Mouse (Mus musculus) thymus, adult 2 months (tissue): ENCODE data around the gene Atrnl1.

ENCODE experiments used
- CTCF ChIP-seq: fragments of 200-500 bp; IDR thresholded peaks from 2 replicates; pipeline ENCODE4 v1.5.1; 2012; ENCODE audit warnings: mild to moderate bottlenecking, control low read depth, low read length, moderate library complexity, borderline replicate concordance; ENCODE audit not compliant: control insufficient read depth, poor library complexity, insufficient read depth; ENCODE audit errors: extremely low read depth
- POLR2A ChIP-seq: fragments of 200-500 bp; IDR thresholded peaks from 2 replicates; pipeline ENCODE4 v1.6.1; 2012; ENCODE audit warnings: mild to moderate bottlenecking, low read length, control low read depth, moderate library complexity; ENCODE audit not compliant: control insufficient read depth, poor library complexity, insufficient read depth; ENCODE audit errors: extremely low read depth

DNA sequence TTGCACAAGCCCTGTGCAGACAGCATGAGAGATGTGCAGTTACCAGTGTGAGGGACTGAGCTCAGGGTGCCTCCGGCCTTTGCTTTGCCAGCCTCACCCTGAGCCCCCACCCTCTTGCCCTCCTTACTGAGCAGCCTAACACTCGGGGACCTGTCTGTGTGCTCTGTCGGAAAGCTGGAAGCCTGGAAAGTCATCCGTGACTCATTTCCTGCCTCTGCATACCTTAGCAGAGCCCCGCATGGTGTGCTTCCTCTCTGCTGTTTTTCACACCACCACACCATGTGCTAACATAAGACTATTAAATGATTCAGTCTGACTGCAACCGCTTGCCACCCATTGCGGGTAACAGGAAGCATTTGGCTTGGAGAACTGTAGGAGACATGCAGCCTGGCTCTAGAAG lies 493.7 kb downstream of the Atrnl1 start:
- TF ChIP-seq CTCF (no peak), POLR2A (no peak)
